Mouse (Mus musculus): ENCODE results near the gene Rmi1.

DNA sequence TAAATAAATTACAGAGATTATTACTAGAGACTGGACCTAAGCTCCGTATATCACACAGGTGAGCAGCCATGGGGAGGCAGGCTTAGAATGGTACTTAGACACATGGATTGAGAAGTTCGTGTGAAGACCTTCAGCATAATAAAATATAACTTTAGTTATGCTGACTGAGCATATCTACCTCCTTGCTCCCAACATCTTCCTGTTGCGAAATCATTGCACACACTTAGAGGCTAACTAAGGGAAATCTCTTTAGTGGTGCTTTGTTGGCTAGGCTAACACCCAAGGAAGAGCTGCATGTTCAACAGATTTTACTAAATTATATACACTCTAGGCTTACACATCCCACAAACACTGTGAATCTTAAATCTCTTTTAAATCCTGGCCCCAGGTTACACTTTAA lies 35.7 kb upstream of the Rmi1 start:
- TF ChIP-seq POLR2A (IDR thresholded peaks at IDR 0.05; ENCODE audit: insufficient read length, low read depth): no peak
- no peak for TF ChIP-seq MYOD1 (IDR thresholded peaks at IDR 0.05; ENCODE audit: control insufficient read depth in 1 of 3, insufficient read length in 2 of 3, low read depth in 2 of 3)
- TF ChIP-seq POLR2AphosphoS2 (IDR thresholded peaks at IDR 0.05; ENCODE audit: insufficient read length, low read depth): no peak
- no peak for TF ChIP-seq REST (IDR thresholded peaks at IDR 0.05; ENCODE audit: insufficient read depth, insufficient read length)
- no peak for TF ChIP-seq MYOG (IDR thresholded peaks at IDR 0.05; ENCODE audit: control insufficient read depth in 1 of 3, insufficient read depth in 1 of 3, insufficient read length in 2 of 3, low read depth in 2 of 3)
- no peak for TF ChIP-seq E2F4 (IDR thresholded peaks at IDR 0.05; ENCODE audit: insufficient read depth)
- no peak for TF ChIP-seq MAX (IDR thresholded peaks at IDR 0.05; ENCODE audit: low read depth)

Data from myocyte (in vitro differentiated cells).